8 mouse cellular contexts compared by ENCODE assay signal in the genomic region with DNA sequence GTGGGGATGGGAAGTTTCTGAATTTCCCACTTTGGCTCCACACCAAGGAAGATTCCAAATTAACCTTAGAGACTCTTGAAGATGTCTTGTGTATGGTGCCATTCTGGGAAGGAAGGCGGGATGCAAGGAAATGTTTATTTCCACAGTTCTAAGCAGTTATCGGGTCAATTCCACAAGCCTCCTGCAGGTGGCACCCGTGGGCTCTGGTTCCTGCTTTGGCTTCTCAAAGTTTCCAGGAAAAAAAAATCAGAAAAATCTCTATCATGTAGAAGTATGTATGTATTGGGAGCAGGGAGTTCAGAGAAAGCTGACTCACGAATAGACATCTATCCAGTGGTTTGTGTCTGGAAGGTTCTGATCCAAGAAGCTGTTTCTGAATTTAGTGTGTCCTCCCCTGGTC. TPM values are rescaled to one million over a fixed set of nuclear protein-coding genes. Genes with fewer than 3 reads are reported as not detected.
DNase-seq lines count a peak whose midpoint lies in the region; ATAC-seq and TF ChIP-seq lines count a peak whose summit lies in the region.
"Had no signal": no experiment of that assay in that cellular context is flagged by ENCODE, and none has a peak within 500 bp of the region (broad histone marks: within the 10 kb centered on the region; RNA-seq: fewer than 3 reads in every experiment).

No protein-coding gene starts in this region.

- H3K4me1 ChIP-seq in hindbrain, embryonic 11.5 days (replicated peaks; ENCODE audit: control insufficient read depth, insufficient read depth, low read length) = no peaks in the 10 kb centered on the region
- H3K4me1 ChIP-seq in hindbrain, embryonic 13.5 days (replicated peaks) = no peaks in the 10 kb centered on the region
- no peaks in the 10 kb centered on the region for H3K4me1 ChIP-seq in thymus, adult 2 months (replicated peaks; ENCODE audit: control insufficient read depth, insufficient read depth, low read length)

- intact Hi-C loops in left cerebral cortex, postnatal 4 days (cut with DNase I) = loop anchor here (5.0 kb wide), 1 partner anchor 132 kb away; no protein-coding TSS in a partner anchor

- peak; percentile 84 for DNase-seq in hindbrain, embryonic 11.5 days (ENCODE audit: low spot score)
- DNase-seq in thymus, adult 2 months = peak; percentile 5
- no peak for DNase-seq in thymus, postnatal 0 days (ENCODE audit: low spot score)
- peak; percentile 15 for DNase-seq in c-Kit-negative CD71-positive TER-119-positive erythroid progenitor cells, embryonic 14.5 days (ENCODE audit: low read depth, low spot score)
- peak; percentile 53 for DNase-seq in left cerebral cortex, postnatal 4 days

- TF ChIP-seq POLR2A in thymus, adult 2 months (IDR thresholded peaks at IDR 0.05; ENCODE audit: control insufficient read depth, extremely low read depth, insufficient read depth, low read length, poor library complexity) = no peak

- 1% methylated on average over 4 of the region's 4 CpGs for WGBS in hindbrain, embryonic 11.5 days
- under 1% methylated on average over 4 of the region's 4 CpGs for WGBS in hindbrain, embryonic 13.5 days
- 4% methylated on average over 4 of the region's 4 CpGs for WGBS in thymus, adult 2 months

- no peak for ATAC-seq in hindbrain, embryonic 11.5 days (ENCODE audit: low FRiP score)
- ATAC-seq in hindbrain, embryonic 13.5 days (ENCODE audit: low FRiP score) = no peak
- ATAC-seq in megakaryocyte progenitor cell, adult 5-6 weeks (replicated peaks; ENCODE audit: poor library complexity) = no peak

- no peaks in the 10 kb centered on the region for H3K36me3 ChIP-seq in hindbrain, embryonic 11.5 days (ENCODE audit: control insufficient read depth, insufficient read depth, low read length)
- no peaks in the 10 kb centered on the region for H3K36me3 ChIP-seq in hindbrain, embryonic 13.5 days
- H3K36me3 ChIP-seq in thymus, adult 2 months (ENCODE audit: control insufficient read depth, insufficient read depth, low read length) = no peaks in the 10 kb centered on the region

- TF ChIP-seq CTCF in thymus, adult 2 months (IDR thresholded peaks at IDR 0.05; ENCODE audit: borderline replicate concordance, control insufficient read depth, extremely low read depth, insufficient read depth, low read length, poor library complexity) = no peak

- H3K4me2 ChIP-seq in hindbrain, embryonic 11.5 days (replicated peaks; ENCODE audit: low read depth, low read length) = no peak overlapping the region
- no peak overlapping the region for H3K4me2 ChIP-seq in hindbrain, embryonic 13.5 days

- no peak overlapping the region for H3K27ac ChIP-seq in hindbrain, embryonic 11.5 days (ENCODE audit: low read depth, low read length)
- H3K27ac ChIP-seq in hindbrain, embryonic 13.5 days = no peak overlapping the region
- no peak overlapping the region for H3K27ac ChIP-seq in thymus, adult 2 months (ENCODE audit: control insufficient read depth, insufficient read depth, low read length)

- no peak overlapping the region for H3K9ac ChIP-seq in hindbrain, embryonic 11.5 days (ENCODE audit: low read depth, low read length)
- no peak overlapping the region for H3K9ac ChIP-seq in hindbrain, embryonic 13.5 days

- no peaks in the 10 kb centered on the region for H3K9me3 ChIP-seq in hindbrain, embryonic 11.5 days (ENCODE audit: control insufficient read depth, low read length)
- H3K9me3 ChIP-seq in hindbrain, embryonic 13.5 days = no peaks in the 10 kb centered on the region

- H3K4me3 ChIP-seq in hindbrain, embryonic 11.5 days (ENCODE audit: low read depth, low read length) = no peak overlapping the region
- no peak overlapping the region for H3K4me3 ChIP-seq in hindbrain, embryonic 13.5 days
- H3K4me3 ChIP-seq in thymus, adult 2 months (ENCODE audit: control insufficient read depth, insufficient read depth, low read length) = no peak overlapping the region
- H3K4me3 ChIP-seq: erythroblast, embryonic 14.5 days had no signal

- peaks cover 79% of the 10 kb centered on the region for H3K27me3 ChIP-seq in hindbrain, embryonic 11.5 days (ENCODE audit: control insufficient read depth, insufficient read depth, low read length)
- H3K27me3 ChIP-seq in hindbrain, embryonic 13.5 days = peaks cover 98% of the 10 kb centered on the region
- no peaks in the 10 kb centered on the region; the same call in 1 of the 2 replicates for H3K27me3 ChIP-seq in thymus, adult 2 months (ENCODE audit: control insufficient read depth, insufficient read depth, low read length)

RNA-seq across cellular contexts. Expression of gene Hmx1, which starts 9.1 kb away (rescaled TPM):
- polyA plus RNA-seq in hindbrain, embryonic 11.5 days (2014; fragmentation: Nextera tagmentation; extraction: Ambion mirVana) = 6.1 and 6.9 TPM in 2 replicates
- 0.54 and 1.5 TPM in 2 replicates for polyA plus RNA-seq in hindbrain, embryonic 13.5 days (2015; fragmentation: Nextera tagmentation; extraction: Ambion mirVana)
- 0.24 and 0.80 TPM in 2 replicates for polyA plus RNA-seq in thymus, adult 2 months (2012; rRNA removed)
- polyA plus RNA-seq in thymus, postnatal 0 days (2015; fragmentation: Nextera tagmentation; extraction: Ambion mirVana) = 0.14 TPM in 1 of 2 replicates, not detected in the other
- not detected for total RNA-seq in left cerebral cortex, postnatal 4 days (2021)
- total RNA-seq in megakaryocyte progenitor cell, adult 5-6 weeks (2015) = not detected in 2 replicates
- total RNA-seq in megakaryocyte progenitor cell, adult 5-6 weeks (2017) = not detected in 2 replicates
- polyA plus RNA-seq: erythroblast, embryonic 14.5 days had no signal
